Mouse (Mus musculus): ENCODE measurements around the gene Dzip1. TPM values are rescaled to one million over a fixed set of nuclear protein-coding genes. Genes with fewer than 3 reads are reported as not detected.

Dzip1 gene
- polyA plus RNA-seq, 1 experiment, result 5.7 TPM

- H3K27me3 ChIP-seq (replicated peaks; ENCODE audit: control insufficient read depth, insufficient read depth, low read length), result no peaks in the 10 kb centered on the region; the same call in 1 of the 2 replicates
- TF ChIP-seq CTCF (conservative IDR thresholded peaks at IDR 0.05; ENCODE audit: insufficient read depth, insufficient read length, low read depth, low read length) (no peak), POLR2A (IDR thresholded peaks at IDR 0.05; ENCODE audit: low read depth, low read length) (no peak)
- peaks cover 4% of the 10 kb centered on the region for H3K4me1 ChIP-seq (ENCODE audit: control insufficient read depth, insufficient read depth, low read length)
- H3K27ac ChIP-seq (ENCODE audit: insufficient read depth, low read depth, low read length), result no peak overlapping the region
- WGBS, result 13% methylated on average over 47 of the region's 47 CpGs
- DNase-seq, result no peak
- H3K4me3 ChIP-seq (ENCODE audit: insufficient read depth, low read depth, low read length), result 0 out of 2 replicates have a peak overlapping the region, but pooled peaks have one; percentile 15
- H3K36me3 ChIP-seq (ENCODE audit: control insufficient read depth, insufficient read depth, low read length), result no peaks in the 10 kb centered on the region
Measured at GRCm38 (mm10) chr14:118922667-118923184, 2.5 kb downstream of the Dzip1 start.

DNA sequence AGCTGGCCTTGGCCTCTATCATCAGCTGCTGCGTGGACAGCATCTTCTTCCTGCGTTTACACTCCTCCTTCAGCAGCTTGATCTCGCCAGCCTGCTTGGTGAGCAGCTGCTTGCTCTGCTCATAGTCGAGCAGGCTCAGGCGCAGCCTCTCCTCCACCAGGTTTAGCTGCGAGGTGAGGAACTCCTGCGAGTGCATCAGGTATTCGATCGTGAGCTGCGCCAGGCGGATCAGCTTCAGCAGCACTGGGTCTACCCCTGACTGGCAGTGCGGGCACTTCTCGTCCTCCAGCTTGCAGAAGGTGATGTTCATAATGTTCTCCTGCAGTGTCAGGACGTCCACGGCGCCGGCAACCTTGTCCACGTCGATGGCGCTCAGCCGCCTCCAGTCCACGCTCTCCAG, 3.0 kb downstream of the Dzip1 start:
- no peaks in the 10 kb centered on the region; the same call in 1 of the 2 replicates for H3K27me3 ChIP-seq (replicated peaks; ENCODE audit: control insufficient read depth, insufficient read depth, low read length)
- H3K36me3 ChIP-seq (ENCODE audit: control insufficient read depth, insufficient read depth, low read length), result no peaks in the 10 kb centered on the region
- H3K4me3 ChIP-seq (ENCODE audit: insufficient read depth, low read depth, low read length), result no peak overlapping the region
- WGBS, result 55% methylated on average over 22 of the region's 22 CpGs
- H3K27ac ChIP-seq (ENCODE audit: insufficient read depth, low read depth, low read length), result no peak overlapping the region
- DNase-seq, result no peak
- peaks cover 4% of the 10 kb centered on the region for H3K4me1 ChIP-seq (ENCODE audit: control insufficient read depth, insufficient read depth, low read length)
- TF ChIP-seq CTCF (conservative IDR thresholded peaks at IDR 0.05; ENCODE audit: insufficient read depth, insufficient read length, low read depth, low read length), result no peak
- TF ChIP-seq POLR2A (IDR thresholded peaks at IDR 0.05; ENCODE audit: low read depth, low read length), result no peak

- TF ChIP-seq CTCF (conservative IDR thresholded peaks at IDR 0.05; ENCODE audit: insufficient read depth, insufficient read length, low read depth, low read length) (no peak), POLR2A (IDR thresholded peaks at IDR 0.05; ENCODE audit: low read depth, low read length) (no peak)
- Histone ChIP-seq H3K4me1 (ENCODE audit: control insufficient read depth, insufficient read depth, low read length) (peaks cover 4% of the 10 kb centered on the region), H3K4me3 (ENCODE audit: insufficient read depth, low read depth, low read length) (no peak overlapping the region), H3K36me3 (ENCODE audit: control insufficient read depth, insufficient read depth, low read length) (no peaks in the 10 kb centered on the region), H3K27ac (ENCODE audit: insufficient read depth, low read depth, low read length) (no peak overlapping the region), H3K27me3 (replicated peaks; ENCODE audit: control insufficient read depth, insufficient read depth, low read length) (no peaks in the 10 kb centered on the region; the same call in 1 of the 2 replicates)
- WGBS, result 80% methylated on average over 7 of the region's 7 CpGs
- DNase-seq, result no peak
Measured at GRCm38 (mm10) chr14:118920654-118921053, 4.6 kb downstream of the Dzip1 start.

- Histone ChIP-seq H3K36me3 (ENCODE audit: control insufficient read depth, insufficient read depth, low read length) (no peaks in the 10 kb centered on the region), H3K4me1 (ENCODE audit: control insufficient read depth, insufficient read depth, low read length) (no peaks in the 10 kb centered on the region), H3K27me3 (replicated peaks; ENCODE audit: control insufficient read depth, insufficient read depth, low read length) (no peaks in the 10 kb centered on the region; the same call in 1 of the 2 replicates), H3K4me3 (ENCODE audit: insufficient read depth, low read depth, low read length) (no peak overlapping the region), H3K27ac (ENCODE audit: insufficient read depth, low read depth, low read length) (no peak overlapping the region)
- 56% methylated on average over 8 of the region's 8 CpGs for WGBS
- DNase-seq, result peak; percentile 62
- TF ChIP-seq POLR2A (IDR thresholded peaks at IDR 0.05; ENCODE audit: low read depth, low read length) (no peak), CTCF (conservative IDR thresholded peaks at IDR 0.05; ENCODE audit: insufficient read depth, insufficient read length, low read depth, low read length) (peak; percentile 60)
Measured at GRCm38 (mm10) chr14:118919025-118919424, 6.2 kb downstream of the Dzip1 start.

DNA sequence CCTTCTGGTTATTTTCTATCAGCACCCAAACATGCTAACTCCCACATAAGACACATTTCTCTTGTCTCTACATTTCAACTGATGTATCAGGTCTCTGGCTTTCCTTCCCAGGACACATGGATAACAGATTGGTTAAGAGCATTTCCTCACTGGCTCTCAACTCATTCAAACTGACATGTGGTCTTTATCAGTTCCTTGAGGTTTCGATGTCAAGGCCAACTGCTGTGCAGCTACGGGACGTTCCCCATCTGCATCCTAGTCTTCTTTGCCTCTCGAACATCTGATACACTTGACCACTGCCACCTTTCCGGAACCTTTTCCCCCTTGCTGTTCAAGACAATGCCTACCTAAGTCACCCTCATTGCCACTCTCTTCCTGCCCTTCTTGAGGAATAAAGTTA, 11.6 kb downstream of the Dzip1 start:
- no peak for DNase-seq
- TF ChIP-seq POLR2A (IDR thresholded peaks at IDR 0.05; ENCODE audit: low read depth, low read length), result no peak
- no peak for TF ChIP-seq CTCF (conservative IDR thresholded peaks at IDR 0.05; ENCODE audit: insufficient read depth, insufficient read length, low read depth, low read length)
- Histone ChIP-seq H3K4me3 (ENCODE audit: insufficient read depth, low read depth, low read length) (no peak overlapping the region), H3K36me3 (ENCODE audit: control insufficient read depth, insufficient read depth, low read length) (no peaks in the 10 kb centered on the region), H3K4me1 (ENCODE audit: control insufficient read depth, insufficient read depth, low read length) (0 out of 2 replicates have a peak, but pooled peaks cover 4% of the 10 kb centered on the region), H3K27me3 (replicated peaks; ENCODE audit: control insufficient read depth, insufficient read depth, low read length) (no peaks in the 10 kb centered on the region), H3K27ac (ENCODE audit: insufficient read depth, low read depth, low read length) (no peak overlapping the region)
- WGBS, result 76% methylated on average over 5 of the region's 5 CpGs

DNA sequence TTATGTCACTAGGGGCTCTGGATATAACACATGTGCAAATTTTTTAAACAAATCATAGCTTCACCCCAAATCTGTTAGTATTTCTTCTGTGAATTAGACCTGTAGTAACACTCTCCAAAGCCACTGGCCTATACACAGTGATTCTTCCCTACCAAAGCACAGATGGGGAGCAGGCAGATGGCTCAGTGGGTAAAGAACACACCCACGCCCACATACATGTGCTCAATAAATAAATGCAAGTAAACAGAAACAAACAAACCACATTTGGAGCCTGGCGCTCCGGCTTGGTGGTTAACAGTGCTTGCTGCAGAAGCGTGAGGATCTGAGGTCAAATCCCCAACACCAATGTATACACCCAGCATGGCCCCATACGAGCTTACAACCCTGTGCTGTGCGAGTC, 13.7 kb downstream of the Dzip1 start:
- 93% methylated on average over 6 of the region's 6 CpGs for WGBS
- no peak for DNase-seq
- H3K27ac ChIP-seq (ENCODE audit: insufficient read depth, low read depth, low read length), result no peak overlapping the region
- TF ChIP-seq POLR2A (IDR thresholded peaks at IDR 0.05; ENCODE audit: low read depth, low read length) (no peak), CTCF (conservative IDR thresholded peaks at IDR 0.05; ENCODE audit: insufficient read depth, insufficient read length, low read depth, low read length) (no peak)
- H3K27me3 ChIP-seq (replicated peaks; ENCODE audit: control insufficient read depth, insufficient read depth, low read length), result no peaks in the 10 kb centered on the region
- 0 out of 2 replicates have a peak, but pooled peaks cover 10% of the 10 kb centered on the region for H3K4me1 ChIP-seq (ENCODE audit: control insufficient read depth, insufficient read depth, low read length)
- H3K4me3 ChIP-seq (ENCODE audit: insufficient read depth, low read depth, low read length), result no peak overlapping the region
- H3K36me3 ChIP-seq (ENCODE audit: control insufficient read depth, insufficient read depth, low read length), result no peaks in the 10 kb centered on the region

DNA sequence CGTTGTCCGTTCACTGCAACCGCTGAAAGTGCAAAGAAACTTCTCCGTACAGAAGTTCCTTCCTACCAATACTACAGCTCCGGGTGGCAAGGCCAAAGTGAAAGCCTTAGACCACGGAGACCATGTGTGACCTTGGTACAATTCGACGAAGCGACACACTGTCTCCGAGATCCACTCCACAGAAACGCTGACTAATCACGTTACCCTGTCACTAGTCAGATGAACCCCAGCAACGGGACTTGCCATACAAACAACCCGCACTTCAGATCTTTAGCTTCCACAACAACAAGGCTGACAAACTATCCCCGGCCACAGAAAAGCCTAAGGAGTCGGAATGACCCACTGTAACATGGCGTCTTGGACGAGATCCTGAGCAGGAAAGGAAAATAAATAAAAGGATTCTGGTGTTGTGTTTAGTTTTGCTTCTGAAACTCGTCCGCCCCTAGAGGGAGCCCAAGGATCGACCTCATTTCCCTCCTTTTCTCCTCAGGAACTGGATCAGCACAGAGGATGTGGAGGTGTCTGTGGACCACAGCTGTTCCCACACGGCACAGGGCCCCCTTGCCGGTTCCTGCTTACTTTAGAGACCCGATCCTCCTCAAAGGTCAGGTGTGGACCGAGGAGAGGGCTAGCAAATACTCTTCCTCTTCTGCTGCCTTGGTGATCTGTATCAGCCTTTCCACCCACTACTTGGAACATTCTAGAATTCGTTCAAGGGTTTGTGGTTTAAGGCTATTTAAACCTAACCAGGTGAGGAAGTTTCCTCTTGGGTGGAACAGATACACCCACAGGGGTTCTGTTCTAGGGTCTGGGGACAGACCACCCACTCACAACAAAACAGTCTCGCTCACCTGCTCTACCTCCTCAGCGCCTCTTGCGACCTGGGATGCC, 14.7 kb downstream of the Dzip1 start:
- Histone ChIP-seq H3K27me3 (replicated peaks; ENCODE audit: control insufficient read depth, insufficient read depth, low read length) (no peaks in the 10 kb centered on the region), H3K4me1 (ENCODE audit: control insufficient read depth, insufficient read depth, low read length) (0 out of 2 replicates have a peak, but pooled peaks cover 10% of the 10 kb centered on the region), H3K36me3 (ENCODE audit: control insufficient read depth, insufficient read depth, low read length) (no peaks in the 10 kb centered on the region), H3K27ac (ENCODE audit: insufficient read depth, low read depth, low read length) (peak overlapping the region; percentile 55), H3K4me3 (ENCODE audit: insufficient read depth, low read depth, low read length) (peak overlapping the region; percentile 49)
- DNase-seq, result peak; percentile 86
- TF ChIP-seq CTCF (conservative IDR thresholded peaks at IDR 0.05; ENCODE audit: insufficient read depth, insufficient read length, low read depth, low read length) (peak; percentile 79), POLR2A (IDR thresholded peaks at IDR 0.05; ENCODE audit: low read depth, low read length) (no peak)
- 26% methylated on average over 29 of the region's 29 CpGs for WGBS

Measured in kidney, adult 2 months (tissue).